Mouse (Mus musculus): ENCODE measurements around the gene AC131692.1.

Gene AC131692.1

DNA sequence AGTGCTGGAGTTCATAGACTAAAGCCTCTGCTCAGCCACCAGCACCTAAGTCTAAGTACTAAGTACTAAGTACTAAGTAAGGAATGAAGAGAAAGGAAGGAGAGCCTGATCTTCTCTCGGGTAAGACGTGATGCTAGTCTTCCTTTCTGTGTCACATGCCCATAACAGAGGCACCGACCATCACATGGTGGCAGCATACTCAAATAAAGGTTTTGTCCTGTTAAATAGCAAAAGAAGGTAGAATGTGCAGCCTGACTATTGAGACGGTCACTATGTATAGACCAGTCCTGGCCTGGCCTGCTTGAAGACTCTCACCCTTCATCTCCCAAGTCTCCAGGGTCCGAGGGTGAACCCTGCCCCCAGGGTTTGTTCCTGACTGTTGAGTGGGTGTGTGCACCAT lies 50.6 kb downstream of the AC131692.1 start:
- CTCF ChIA-PET = no interaction called here
